In the genomic region with DNA sequence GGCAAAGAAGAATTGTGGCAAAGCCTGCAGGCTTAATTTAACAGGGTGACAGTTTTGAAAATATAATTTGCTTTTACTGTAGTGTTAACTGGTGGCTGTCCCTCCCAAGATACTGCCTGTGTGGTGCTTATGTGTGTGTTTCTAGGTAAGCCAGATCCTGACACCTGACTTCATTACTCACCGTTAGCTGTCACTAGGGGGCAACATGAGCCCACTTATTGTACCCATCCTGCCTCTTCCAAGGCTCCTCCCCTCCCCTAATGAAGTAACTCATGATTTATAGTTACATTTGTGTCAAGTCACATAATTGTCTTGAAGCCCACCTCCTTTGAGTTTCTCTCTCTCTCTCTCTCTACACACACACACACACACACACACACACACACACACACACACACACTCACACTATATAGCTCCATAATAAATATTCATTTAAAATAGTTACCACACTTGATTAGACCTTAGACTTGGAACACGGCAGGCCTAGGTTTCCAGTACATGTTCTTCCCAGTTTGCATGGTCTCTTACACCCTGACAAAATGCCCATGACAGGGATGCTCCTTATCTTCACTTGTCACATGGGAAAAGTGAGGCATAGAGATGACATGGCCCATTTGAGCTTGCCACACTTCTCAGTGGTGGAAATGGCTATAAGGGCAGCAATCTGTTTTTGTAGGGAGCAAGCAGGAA, we compare ENCODE assay signal across 8 mouse cellular contexts.
DNase-seq lines count a peak whose midpoint lies in the region; ATAC-seq and TF ChIP-seq lines count a peak whose summit lies in the region.

No protein-coding gene starts in this region.

- no peaks in the 10 kb centered on the region for H3K27me3 ChIP-seq in hindbrain, embryonic 14.5 days (ENCODE audit: control insufficient read depth, insufficient read depth, low read length)
- H3K27me3 ChIP-seq in neural tube, embryonic 12.5 days (replicated peaks): no peaks in the 10 kb centered on the region
- H3K27me3 ChIP-seq in heart, embryonic 10.5 days (ENCODE audit: insufficient read depth, poor library complexity, severe bottlenecking): no peaks in the 10 kb centered on the region

- no peaks in the 10 kb centered on the region for H3K36me3 ChIP-seq in hindbrain, embryonic 14.5 days (replicated peaks; ENCODE audit: control insufficient read depth, insufficient read depth)
- H3K36me3 ChIP-seq in neural tube, embryonic 12.5 days: no peaks in the 10 kb centered on the region
- no peaks in the 10 kb centered on the region for H3K36me3 ChIP-seq in heart, embryonic 10.5 days

- no peaks in the 10 kb centered on the region for H3K4me1 ChIP-seq in hindbrain, embryonic 14.5 days (replicated peaks; ENCODE audit: control insufficient read depth, insufficient read depth, low read length)
- no peaks in the 10 kb centered on the region for H3K4me1 ChIP-seq in neural tube, embryonic 12.5 days
- no peaks in the 10 kb centered on the region for H3K4me1 ChIP-seq in heart, embryonic 10.5 days

- peak; percentile 24 to 47 for DNase-seq in layer of hippocampus, adult 2 months (ENCODE audit: low spot score in 2 of 2)
- no peak for DNase-seq in layer of hippocampus, postnatal 36 days
- peak; percentile 73 for DNase-seq in embryo, embryonic 10 days (ENCODE audit: low spot score)
- DNase-seq in hindbrain, embryonic 14.5 days (ENCODE audit: low spot score): peak; percentile 75
- no peak for DNase-seq in urinary bladder, postnatal 36 days (ENCODE audit: low spot score in 2 of 2)
- DNase-seq in heart, embryonic 10.5 days (ENCODE audit: low spot score): no peak
- DNase-seq in gastrocnemius, postnatal 14 days: no peak

- no peaks in the 10 kb centered on the region for H3K9me3 ChIP-seq in hindbrain, embryonic 14.5 days (ENCODE audit: control insufficient read depth, low read length)
- H3K9me3 ChIP-seq in neural tube, embryonic 12.5 days: no peaks in the 10 kb centered on the region
- H3K9me3 ChIP-seq in heart, embryonic 10.5 days: no peaks in the 10 kb centered on the region

- ATAC-seq in hindbrain, embryonic 14.5 days (ENCODE audit: low FRiP score): peak; percentile 79; the same call in 1 of the 2 replicates
- ATAC-seq in neural tube, embryonic 12.5 days (ENCODE audit: low FRiP score, low read depth): peak; percentile 77; the same call in 1 of the 2 replicates

- no peak overlapping the region for H3K9ac ChIP-seq in hindbrain, embryonic 14.5 days
- H3K9ac ChIP-seq in neural tube, embryonic 12.5 days: no peak overlapping the region

- no peak overlapping the region for H3K4me3 ChIP-seq in layer of hippocampus, adult 2 months
- H3K4me3 ChIP-seq in hindbrain, embryonic 14.5 days (replicated peaks; ENCODE audit: low read length): no peak overlapping the region
- no peak overlapping the region for H3K4me3 ChIP-seq in neural tube, embryonic 12.5 days
- no peak overlapping the region for H3K4me3 ChIP-seq in heart, embryonic 10.5 days

- intact Hi-C loops in gastrocnemius, postnatal 14 days (cut with DNase I; ENCODE audit: low total_unique reads): loop anchor here (10.0 kb wide), 1 partner anchor 848 kb away; no protein-coding TSS in a partner anchor

- TF ChIP-seq CTCF in layer of hippocampus, adult 2 months (conservative IDR thresholded peaks at IDR 0.05): peak; percentile 73

- H3K27ac ChIP-seq in layer of hippocampus, adult 2 months: no peak overlapping the region
- H3K27ac ChIP-seq in hindbrain, embryonic 14.5 days: no peak overlapping the region
- no peak overlapping the region for H3K27ac ChIP-seq in neural tube, embryonic 12.5 days
- no peak overlapping the region for H3K27ac ChIP-seq in heart, embryonic 10.5 days

- 36% methylated on average over 2 of the region's 2 CpGs for WGBS in hindbrain, embryonic 14.5 days
- WGBS in neural tube, embryonic 12.5 days: 44% methylated on average over 2 of the region's 2 CpGs
- 37% methylated on average over 2 of the region's 2 CpGs for WGBS in heart, embryonic 10.5 days

- H3K4me2 ChIP-seq in hindbrain, embryonic 14.5 days (replicated peaks): no peak overlapping the region
- no peak overlapping the region for H3K4me2 ChIP-seq in neural tube, embryonic 12.5 days (replicated peaks)

Comparison
In these comparisons a context has a peak if more than half of its experiments do, and no peak if none do; other contexts are left out.
1. DNase-seq: peak in layer of hippocampus, adult 2 months (2 of 2), embryo, embryonic 10 days (single experiment) and hindbrain, embryonic 14.5 days (single experiment); none in layer of hippocampus, postnatal 36 days (0 of 2), urinary bladder, postnatal 36 days (0 of 2), heart, embryonic 10.5 days (single experiment) and gastrocnemius, postnatal 14 days (single experiment).